Mouse (Mus musculus) erythroblast, embryonic 14.5 days (primary cell): ENCODE measurements at regions not wholly inside any gene's neighbourhood (a gene's known extent, or its start where the extent isn't known, plus 50 kb on each side); places are given as distances from the start of the nearest gene placed in this dataset.

Experiments used
- GATA1 ChIP-seq: IDR thresholded peaks from 2 replicates; pipeline ENCODE4 v1.6.1; 2012; ENCODE audit warnings: low read length, inconsistent platforms, mixed read lengths
- TAL1 ChIP-seq: IDR thresholded peaks from 3 replicates; pipeline ENCODE4 v1.6.1; 2012; ENCODE audit warnings: low read length, inconsistent platforms, mixed read lengths

- no peak for TF ChIP-seq TAL1
- TF ChIP-seq GATA1: no peak
These were observed 416.4 kb upstream of the Nr5a2 start for GRCm38 (mm10) chr1:137376685-137377084.
